Mouse (Mus musculus) gastrocnemius, postnatal 4 days (tissue): ENCODE data around the gene Etv1. TPM values are rescaled to one million over a fixed set of nuclear protein-coding genes. Genes with fewer than 3 reads are reported as not detected.
A peak's percentile ranks its signal among the peaks of the same experiment; 100 is the strongest.

Experiments
- DNase-seq, 2 experiments: peaks; one replicate each; pipeline ENCODE4 v3.0.0; 2021 to 2022; ENCODE audit warnings: low spot score in 2 of 2, mixed read lengths in 2 of 2
- long read RNA-seq, 2 experiments: library from polyadenylated mRNA; stranded (forward); transcript quantifications; one replicate each; pipeline ENCODE4 v2.0.0; 2021
- total RNA-seq, 2 experiments: library from RNA; stranded (reverse); gene quantifications; 2 replicates each; pipeline ENCODE4 v1.2.3; 2021

Gene Etv1
- 10 to 100 TPM; 11.2 to 11.8 TPM for total RNA-seq
- long read RNA-seq, experiment 1, full-length matches to known transcripts: 3 of 5 reads
- long read RNA-seq, experiment 1, partial matches to known transcripts: 2 of 5 reads
- long read RNA-seq, experiment 1, other reads (novel, unspliced or antisense): 0 of 5 reads
- long read RNA-seq, experiment 2, partial matches to known transcripts: 1 of 1 reads
- long read RNA-seq, experiment 2, other reads (novel, unspliced or antisense): 0 of 1 reads

DNA sequence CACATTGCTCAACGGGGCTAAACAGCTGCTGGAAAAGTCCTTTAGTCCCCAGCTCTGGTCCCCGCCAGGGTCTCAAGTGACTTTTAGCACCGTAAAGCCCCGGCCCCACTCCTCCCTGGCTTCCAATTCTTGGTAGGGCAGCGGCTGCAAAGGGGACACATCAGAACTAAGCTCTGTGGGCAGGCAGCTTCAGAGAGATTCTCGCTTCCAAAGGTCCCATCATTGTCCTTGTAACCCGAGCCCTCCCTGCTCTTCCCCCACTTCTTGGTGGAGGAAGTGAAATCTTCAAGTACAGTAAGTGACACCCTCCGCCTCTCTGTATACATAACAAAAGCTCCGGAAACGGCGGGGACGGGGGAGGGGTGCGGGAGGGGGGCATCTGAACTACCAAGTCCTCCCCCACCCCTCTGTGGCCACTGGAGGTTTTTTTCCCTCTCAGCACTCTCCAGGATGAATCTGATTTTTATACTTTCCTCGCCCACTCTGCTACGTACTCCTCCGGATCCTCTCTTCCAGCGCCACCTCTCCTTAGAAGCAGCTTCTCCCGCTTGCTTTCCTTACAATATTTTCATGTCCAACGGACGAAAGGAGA, at the start of gene Etv1:
Gene Etv1 (plus strand): TSS at position 195 of the 592 bp plus-strand sequence.
- DNase-seq: peak in 1 of 2 experiments; percentile 19

DNA sequence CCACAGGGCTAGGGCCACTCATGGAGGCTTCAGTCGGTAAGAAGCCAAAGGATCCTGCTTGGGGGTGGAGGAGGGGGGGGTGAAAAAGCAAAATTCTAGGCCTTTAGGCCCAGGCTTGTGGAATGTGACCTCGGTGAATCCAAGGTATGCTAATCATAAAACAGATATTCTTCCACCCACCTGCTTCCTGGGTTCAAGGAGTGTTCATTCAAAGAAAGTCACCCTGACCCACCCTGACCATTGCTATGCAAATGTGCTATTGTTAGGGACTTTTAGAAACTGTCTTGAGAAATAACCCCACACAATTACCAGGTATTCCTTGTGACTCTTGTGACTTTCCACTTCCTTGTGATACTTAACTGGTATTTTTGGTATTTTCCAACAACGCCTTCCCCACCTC, 49.5 kb upstream of the Etv1 start:
- DNase-seq: no peak

DNA sequence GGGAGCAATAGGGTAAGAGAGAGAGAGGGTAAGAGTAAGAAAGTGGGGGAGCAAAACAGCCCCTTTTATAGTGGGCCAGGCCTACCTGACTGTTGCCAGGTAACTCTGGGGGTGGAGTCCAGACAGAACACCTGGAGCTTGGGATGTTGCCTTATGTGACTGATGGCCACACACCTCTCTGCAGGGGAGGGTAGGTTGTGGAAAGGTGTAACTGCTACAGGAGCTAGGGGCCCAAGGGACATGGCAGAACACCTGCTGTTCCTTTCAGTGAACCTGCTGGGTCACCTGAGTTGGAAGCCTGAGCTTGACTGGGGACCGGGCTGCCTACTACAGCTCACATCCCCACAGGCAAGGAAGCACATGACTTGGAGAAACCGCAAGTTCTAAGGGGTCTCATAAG, 48.4 kb upstream of the Etv1 start:
- DNase-seq: no peak

DNA sequence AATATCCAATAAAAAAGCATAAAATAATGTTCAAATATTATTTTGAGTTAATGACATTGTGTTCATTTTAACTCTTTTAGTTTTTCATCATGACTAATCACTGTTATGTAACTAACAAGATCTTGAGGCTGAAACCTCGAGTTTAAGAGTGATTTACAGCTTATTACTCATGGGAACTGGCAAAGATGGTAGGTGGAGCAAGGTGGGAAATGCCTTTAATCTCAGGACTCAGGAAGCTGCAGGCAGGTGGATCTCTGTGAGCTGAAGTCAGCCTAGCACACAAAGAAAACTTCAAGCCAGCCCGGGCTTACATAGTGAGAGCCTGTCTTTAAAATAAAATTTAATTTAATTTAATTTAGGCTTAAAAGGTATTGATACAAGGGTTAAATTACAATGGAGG, 19.9 kb upstream of the Etv1 start:
- no peak for DNase-seq

DNA sequence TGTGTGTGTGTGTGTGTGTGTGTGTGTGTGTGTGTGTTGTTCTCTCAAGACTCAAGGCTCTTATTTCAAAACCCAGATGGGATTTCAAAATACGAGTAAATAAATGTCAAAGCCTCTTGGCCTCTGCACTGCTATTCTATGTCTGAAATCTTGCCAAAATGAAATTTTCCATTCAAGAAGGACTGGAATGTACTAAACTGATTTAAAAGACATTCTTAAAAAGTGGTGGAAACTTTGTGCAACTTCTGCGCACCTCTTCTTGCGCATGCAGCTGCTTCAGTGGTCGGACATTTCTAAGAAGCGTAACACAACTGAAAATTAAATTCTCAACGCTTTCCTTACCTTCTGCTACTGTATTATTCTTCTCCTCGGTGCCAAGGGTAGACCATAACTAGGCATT, 1.9 kb upstream of the Etv1 start:
- peak in 1 of 2 experiments; percentile 14 for DNase-seq

DNA sequence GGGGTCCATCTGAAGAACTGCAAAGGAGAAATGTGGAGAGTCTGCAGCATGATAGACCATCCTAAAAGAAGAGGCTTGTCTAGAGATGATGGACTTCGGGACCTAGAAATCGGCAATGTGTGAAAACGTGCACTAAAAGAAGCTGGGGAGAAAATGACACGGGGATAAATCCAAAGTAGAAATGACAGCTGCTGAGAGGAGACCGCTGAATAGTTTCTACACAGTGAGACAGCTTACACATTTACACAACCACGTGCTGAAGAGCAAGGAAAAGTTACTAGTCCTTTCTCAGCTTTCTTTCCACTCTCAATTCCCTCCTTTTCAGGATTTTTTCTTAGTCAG, 1.3 kb upstream of the Etv1 start:
- no peak for DNase-seq

DNA sequence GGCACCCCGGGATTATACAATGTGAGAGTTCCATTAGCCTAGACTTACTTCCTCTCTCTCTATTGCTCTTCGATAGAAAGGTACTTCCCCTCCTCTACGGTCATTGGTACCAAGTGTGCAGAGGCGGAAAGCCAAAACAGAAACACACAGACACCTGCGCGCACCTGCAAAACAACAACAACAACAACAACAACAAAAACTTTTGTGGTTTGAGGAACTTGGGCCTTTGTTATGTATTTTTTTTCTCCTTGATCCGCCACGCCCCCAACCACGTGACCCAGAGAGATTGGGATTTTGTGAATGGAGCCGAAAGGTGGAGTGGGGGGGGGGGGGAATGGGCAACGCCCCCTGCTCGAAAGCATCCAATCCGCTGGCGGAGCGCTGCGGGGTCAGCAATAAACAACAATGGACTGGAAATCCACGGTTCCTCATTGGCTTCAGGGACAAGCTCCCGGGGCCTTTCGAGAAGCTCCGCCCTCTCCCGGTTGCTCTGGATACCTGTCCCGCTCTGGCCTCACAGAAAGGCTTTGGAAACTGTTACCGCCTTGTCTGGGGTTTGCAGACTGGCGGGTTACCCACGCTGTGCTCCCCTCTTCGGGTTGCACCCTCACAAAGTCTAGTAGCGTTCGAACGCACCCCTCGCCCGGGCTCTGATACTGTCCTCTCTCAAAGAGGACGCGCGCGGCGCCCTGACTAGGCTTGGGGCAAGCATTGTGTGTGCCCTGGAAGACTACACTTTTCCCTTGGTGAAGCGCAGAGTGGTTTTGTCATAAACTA, 693 bp upstream of the Etv1 start:
- peak; percentile 58 to 80 for DNase-seq

DNA sequence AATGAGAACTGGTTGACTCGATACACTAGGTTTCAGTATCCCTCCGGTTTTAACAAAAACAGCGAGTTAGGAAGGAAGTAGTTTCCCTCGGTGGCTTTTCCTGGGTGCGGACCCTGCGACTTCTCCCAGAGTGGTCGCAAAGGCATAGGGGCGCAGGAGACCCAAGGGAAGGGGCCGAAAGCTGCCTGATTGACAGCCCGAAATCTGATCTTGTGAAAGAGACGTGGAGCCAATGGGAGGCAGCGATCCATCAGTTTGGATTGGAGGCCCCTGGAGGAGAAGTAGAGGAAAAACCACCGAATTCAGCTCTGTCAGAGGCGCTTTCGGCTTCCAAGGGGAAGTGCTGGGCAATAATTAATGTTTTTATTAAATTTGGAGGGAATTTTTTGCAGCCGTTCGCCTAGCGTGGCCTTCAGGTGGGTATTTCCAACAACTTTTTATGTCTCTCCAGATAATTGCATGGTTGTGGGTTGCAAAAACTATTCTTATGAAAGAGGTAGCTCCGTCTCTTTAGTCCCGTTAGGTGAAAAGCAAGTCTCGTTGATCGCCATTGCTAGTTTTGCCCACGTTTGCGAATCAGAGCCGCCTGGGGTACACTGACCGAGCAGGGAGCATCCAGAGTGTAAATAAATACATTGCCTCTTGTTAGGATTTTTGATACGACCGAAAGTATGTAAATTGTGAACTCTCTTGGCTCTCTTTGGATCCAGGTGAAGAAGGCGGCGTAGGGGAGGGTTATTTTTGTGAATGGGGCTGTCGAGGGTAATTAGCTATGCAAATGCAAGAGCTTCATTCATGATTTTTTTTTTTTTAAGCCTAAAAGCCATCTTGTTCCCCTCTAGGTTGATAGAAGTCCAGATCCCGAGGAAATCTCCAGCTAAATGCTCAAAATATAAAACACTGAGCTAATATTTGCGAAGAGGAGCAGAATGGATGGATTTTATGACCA, 1.1 kb downstream of the Etv1 start:
- DNase-seq: peak; percentile 34 to 60

DNA sequence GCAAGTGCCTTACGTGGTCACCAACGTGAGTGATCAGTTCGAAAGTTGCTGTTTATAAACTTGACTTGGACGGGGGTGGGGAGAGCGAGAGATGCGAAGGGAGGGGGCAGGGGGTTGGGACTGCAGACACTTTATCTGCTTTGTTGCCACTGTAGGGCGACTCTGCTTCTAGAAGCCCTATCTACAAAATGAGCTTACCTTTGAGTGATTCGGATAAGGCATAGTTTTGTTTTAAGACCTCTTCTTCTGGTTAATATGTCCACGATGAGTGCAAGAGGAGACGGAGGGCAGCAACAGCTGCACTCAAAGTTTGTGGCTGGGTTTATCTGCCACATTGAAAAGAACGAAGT, 1.8 kb downstream of the Etv1 start:
- peak in 1 of 2 experiments; percentile 22 for DNase-seq

DNA sequence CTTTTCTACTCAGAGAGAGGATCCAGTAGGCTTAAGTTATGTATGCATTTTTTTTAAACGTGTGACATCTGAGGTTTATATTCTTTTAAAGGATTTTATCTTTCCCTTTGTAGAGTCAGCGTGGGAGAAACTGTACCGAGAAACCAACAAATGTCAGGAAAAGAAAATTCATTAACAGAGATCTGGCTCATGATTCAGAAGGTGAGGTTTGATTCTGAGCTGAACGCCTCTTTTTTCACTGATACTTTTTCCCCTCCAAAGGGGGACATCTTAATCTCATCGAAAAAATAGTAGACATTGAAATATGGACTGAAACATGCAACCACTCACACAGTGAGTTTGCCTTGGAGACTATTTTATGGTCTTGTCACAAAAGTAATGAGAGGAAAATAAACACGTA, 2.5 kb downstream of the Etv1 start:
- no peak for DNase-seq

DNA sequence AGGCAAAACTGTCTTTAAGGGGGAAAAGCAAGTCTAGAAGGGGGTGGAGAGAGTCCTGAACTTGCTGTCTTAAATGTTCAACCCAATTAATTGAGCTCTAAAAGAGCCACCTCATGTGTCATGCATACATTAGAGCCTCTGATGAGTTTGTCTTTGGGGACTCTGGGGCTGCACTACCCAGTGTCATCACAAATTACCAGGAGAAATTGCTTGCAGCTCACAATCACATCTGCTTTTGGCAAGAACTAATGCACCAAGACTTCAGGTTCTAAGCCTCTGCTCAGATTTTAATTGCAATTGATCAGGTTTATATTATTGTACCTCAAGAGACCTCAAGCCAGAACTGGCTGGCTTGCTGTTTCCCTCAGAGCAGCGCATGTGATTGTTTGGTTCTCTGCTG, 4.1 kb downstream of the Etv1 start:
- DNase-seq: no peak

DNA sequence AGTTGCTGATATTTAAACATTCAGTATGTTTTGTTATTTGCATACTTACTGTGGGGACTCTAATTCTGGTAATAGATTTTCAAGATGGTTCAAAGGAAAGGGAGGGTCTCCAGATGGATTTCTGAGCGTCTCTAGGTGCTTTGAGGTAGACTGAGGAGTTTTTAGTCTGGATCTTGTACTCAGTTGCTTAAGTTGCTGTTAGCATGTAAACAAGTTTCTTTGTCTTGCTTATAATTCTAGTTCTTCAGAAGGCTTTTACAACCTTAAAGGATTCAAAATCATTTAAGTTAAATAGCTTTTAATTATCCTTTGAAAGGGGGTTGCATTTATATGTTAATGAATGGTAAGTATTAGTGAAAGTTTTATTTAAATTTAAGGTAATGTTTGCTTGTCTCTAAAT, 5.0 kb downstream of the Etv1 start:
- DNase-seq: no peak

DNA sequence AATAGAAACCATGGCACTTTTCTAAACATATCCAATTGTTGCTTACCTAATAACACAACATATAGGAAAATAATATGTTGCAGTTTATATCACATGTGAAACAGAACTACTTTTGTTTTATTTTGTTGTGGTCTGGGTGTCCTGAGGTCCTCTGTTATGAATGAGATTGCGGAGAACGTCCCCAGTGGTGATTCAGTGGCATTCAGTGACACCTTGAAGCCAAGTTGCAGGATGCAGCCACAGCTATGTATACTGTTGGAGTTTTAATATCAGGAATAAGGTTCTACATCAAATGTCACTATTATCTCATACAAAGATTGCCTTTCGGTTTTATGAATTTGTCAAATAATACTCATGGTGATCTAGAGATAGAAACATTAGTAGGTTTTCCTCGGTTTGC, 7.4 kb downstream of the Etv1 start:
- DNase-seq: no peak

DNA sequence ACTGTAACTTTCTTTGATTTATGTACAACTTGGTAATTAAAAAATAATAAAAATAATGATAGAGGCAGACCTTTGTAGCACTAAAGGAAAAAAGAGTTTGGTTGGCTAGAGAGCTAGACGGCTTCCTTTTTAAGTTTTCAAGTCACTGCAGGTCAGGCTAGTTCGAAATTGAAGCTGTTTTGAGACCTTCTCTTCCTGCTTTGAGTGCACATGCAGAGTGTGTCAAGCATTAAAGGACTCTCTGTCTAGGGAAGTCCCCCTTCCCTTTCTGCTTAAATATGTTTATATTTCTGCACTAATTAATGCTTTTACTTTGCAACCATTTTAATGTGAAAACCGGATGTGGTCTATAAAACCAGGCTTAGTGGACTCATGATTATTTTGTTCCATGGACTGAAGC, 8.5 kb downstream of the Etv1 start:
- no peak for DNase-seq

DNA sequence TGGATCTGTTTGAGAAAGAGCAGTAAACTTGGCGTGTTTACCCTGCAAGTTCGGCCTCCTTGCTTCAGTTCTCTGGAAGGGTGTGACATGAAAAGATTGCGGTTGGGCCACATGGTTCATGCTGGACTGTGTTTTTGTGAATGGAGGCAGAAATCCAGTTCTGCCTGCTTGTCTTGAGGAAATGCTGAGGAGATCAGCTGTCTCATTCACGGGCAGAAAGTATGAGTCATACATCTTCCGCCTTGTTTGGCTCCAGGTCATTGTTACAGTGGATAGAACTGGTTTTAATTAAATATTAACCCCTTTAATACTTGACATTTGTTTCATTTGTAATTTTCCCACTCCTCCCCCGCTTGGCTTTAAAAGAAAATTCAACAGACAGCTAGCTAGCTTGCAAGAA, 9.4 kb downstream of the Etv1 start:
- DNase-seq: peak in 1 of 2 experiments; percentile 13

DNA sequence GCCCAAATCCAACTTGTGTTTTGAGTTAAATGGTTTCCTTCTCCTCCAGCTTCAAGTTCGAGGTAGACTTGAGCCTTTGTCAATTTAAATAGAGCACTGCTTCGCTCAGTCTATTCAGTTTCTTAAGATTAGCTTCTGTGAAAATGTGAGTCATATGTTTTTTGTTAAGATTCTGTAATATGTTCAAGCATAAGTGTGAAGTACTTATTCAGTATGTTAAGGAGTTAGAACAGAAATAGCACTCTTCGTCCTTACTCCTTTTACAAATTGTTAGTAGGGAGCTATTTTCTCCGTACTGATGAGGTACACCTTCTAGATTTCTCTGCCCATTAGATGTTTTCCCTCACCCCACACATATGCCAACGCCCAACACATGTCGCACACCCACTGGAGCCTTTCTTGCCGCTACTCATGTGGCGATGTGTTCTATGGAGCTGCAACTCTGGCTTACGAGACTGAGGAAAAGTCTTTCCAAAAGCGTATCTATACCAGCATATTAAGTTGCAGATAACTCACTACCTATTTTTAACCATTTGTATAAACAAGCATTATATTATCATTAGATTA, 10.7 kb downstream of the Etv1 start:
- DNase-seq: no peak

DNA sequence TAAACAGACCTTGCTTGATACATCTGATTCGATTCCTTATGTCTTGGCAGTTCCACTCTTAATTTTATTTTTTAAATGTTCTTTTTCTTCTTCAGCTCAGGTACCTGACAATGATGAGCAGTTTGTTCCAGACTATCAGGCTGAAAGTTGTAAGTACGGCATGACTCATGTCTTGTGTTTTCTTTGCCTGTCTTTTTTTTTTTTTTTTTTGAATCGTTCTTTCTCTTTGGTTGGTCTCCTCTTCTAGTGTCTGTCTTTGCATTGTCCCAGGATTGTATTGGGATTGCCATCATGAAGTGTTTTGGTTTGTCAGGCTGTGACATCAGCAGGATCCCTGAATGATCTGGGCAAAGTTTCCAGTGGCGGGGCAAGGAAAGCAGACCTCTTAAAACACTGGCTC, 13.9 kb downstream of the Etv1 start:
- no peak for DNase-seq

DNA sequence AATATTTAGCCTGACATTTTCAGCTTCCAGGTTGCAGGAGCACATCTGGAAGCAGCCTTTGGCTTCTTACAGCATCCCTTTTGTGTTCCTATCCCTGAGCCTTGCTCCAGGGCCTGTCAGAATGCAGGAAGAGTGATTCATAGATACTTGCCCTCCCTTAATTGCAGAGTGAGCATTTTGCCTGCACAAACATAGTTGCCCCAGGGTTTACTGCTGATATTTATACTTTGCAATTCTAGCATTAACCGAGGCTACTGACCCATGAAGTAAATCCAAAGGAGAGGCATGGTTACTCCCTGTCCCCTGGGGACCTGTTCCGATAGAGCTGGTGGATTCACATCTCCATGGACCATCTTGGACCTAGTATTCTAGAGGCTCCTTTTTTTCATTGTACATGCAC, 14.5 kb downstream of the Etv1 start:
- no peak for DNase-seq

DNA sequence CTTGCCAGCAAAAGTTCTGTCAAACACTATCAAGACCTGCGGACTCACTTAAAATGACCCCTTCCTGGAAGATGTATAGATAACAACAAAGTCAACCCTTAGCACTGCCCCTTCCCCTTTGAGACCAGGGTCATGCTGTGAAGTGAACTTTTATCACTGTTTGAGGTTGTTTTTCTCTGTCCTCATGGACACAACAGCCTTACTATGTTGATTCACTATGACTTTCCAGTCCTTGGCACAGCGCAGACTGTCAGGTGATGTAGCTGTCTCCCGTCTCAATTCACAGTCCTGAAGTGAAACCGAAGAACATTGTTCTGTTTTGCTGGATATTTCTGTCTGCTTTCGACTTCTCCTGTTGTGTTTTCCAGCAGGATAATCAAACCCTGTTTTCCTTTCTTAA, 27.9 kb downstream of the Etv1 start:
- no peak for DNase-seq

DNA sequence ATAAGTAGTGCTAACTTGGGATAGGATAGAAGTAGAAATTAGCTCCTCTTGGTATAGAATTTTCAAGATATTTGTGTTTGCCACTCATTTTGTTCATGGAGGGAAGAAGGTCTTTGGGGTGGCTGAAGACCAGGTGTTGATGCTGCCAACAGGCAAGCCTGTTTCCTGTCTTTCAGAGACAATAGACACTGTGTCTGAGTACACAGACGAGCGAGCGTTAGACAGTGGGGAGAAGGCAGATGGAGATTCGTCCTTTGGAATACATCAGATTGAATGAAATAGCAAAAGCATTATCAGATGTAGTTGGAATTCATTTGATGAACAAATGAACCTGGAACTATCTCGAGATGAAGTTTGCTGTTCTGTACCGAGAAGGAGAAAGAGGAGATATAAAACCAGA, 33.2 kb downstream of the Etv1 start:
- DNase-seq: no peak

DNA sequence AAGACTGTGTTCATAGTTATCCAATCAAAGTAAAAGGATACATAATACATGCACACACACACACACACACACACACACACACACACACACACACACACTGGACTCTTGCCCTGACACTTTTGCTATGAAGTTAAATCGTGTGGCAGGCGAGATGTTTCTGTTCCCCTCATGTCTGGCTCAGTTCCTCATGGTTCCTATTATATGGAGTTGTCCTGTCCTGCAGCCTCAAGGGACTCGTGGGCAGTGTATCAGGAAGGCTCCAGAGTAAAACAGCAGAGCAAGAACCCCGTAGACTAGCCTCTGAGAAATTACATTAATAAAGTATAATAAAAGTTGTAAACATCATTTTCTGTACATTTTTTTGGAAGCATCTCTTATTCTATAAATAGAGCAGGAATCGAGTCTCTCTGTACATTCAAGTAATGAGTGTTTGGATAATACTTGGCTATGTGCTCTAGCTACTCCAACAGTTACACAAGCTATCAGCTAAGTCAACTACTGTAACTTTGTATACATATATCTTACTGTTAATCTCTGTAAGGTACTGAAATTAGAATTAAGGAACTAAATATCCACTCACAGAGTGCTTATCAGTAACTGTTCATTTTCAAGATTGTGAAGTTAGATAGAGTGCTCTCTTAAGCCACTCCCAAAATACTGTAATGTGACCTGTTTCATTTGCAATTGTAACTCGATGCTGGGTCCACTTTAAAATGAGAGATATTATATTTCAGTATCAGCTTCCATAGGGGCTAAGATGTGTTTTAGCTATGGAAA, 35.0 kb downstream of the Etv1 start:
- DNase-seq: no peak
